Mouse (Mus musculus) layer of hippocampus, postnatal 10 days (tissue): Measurements from ENCODE around the gene Mafg. TPM values are rescaled to one million over a fixed set of nuclear protein-coding genes. Genes with fewer than 3 reads are reported as not detected.

Experiments
- DNase-seq, 2 experiments: peaks; one replicate each; pipeline ENCODE4 v3.0.0; 2021; ENCODE audit warnings: low spot score in 2 of 2
- total RNA-seq, 2 experiments: library from RNA; stranded (reverse); gene quantifications; 2 replicates each; pipeline ENCODE4 v1.2.3; 2021

Gene Mafg
- total RNA-seq, 2 experiments from 2014 or later, result 79.3 to 86.7 TPM

- no peak for DNase-seq
Observed at GRCm38 (mm10) chr11:120647047-120647830, 13.8 kb upstream of the Mafg start.

GRCm38 (mm10) chr11:120643601-120643987 lies 10.2 kb upstream of the Mafg start, which contains the start of gene Pycr1:
Gene Pycr1, minus strand, starts transcription at chr11:120643769.
- DNase-seq, result peak; percentile 90 to 94

- DNase-seq, result no peak
Observed at GRCm38 (mm10) chr11:120642939-120643600, 9.7 kb upstream of the Mafg start.

- DNase-seq, result no peak
Observed at GRCm38 (mm10) chr11:120641869-120642268, 8.5 kb upstream of the Mafg start.

GRCm38 (mm10) chr11:120641255-120641654 lies 7.9 kb upstream of the Mafg start:
- no peak for DNase-seq

GRCm38 (mm10) chr11:120634810-120635209 lies 1.4 kb upstream of the Mafg start:
- DNase-seq, result no peak

- DNase-seq, result peak; percentile 62 to 71
Observed at GRCm38 (mm10) chr11:120632559-120633519, 561 bp downstream of the Mafg start.

GRCm38 (mm10) chr11:120631726-120632448 lies 1.5 kb downstream of the Mafg start:
- no peak for DNase-seq

- DNase-seq, result no peak
Observed at GRCm38 (mm10) chr11:120630881-120631725, 2.3 kb downstream of the Mafg start.

GRCm38 (mm10) chr11:120630401-120630871 lies 3.0 kb downstream of the Mafg start:
- no peak for DNase-seq

- peak in 1 of 2 experiments; percentile 34 for DNase-seq
Observed at GRCm38 (mm10) chr11:120629911-120630310, 3.5 kb downstream of the Mafg start.

GRCm38 (mm10) chr11:120629341-120629730 lies 4.1 kb downstream of the Mafg start:
- no peak for DNase-seq

- DNase-seq, result peak in 1 of 2 experiments; percentile 8
Observed at GRCm38 (mm10) chr11:120628601-120629340, 4.6 kb downstream of the Mafg start.

- peak in 1 of 2 experiments; percentile 10 for DNase-seq
Observed at GRCm38 (mm10) chr11:120627468-120628300, 5.7 kb downstream of the Mafg start.

- DNase-seq, result peak in 1 of 2 experiments; percentile 13
Observed at GRCm38 (mm10) chr11:120626785-120627467, 6.5 kb downstream of the Mafg start.

GRCm38 (mm10) chr11:120625152-120625775 lies 8.1 kb downstream of the Mafg start, which contains the start of gene Sirt7:
Gene Sirt7, minus strand, starts transcription at chr11:120625240.
- DNase-seq, result no peak

- DNase-seq, result peak; percentile 76 to 84
Observed at GRCm38 (mm10) chr11:120624680-120625111, 8.7 kb downstream of the Mafg start.
